Mouse (Mus musculus) C3H10T1/2 (cell line): ENCODE data around the gene Lad1. TPM values are rescaled to one million over a fixed set of nuclear protein-coding genes. Genes with fewer than 3 reads are reported as not detected.

Experiments
- polyA plus RNA-seq, 2 experiments: library from polyadenylated mRNA; unstranded; fragments of >200 nt; fragmentation: generic; extraction: Trizol; gene quantifications; one replicate each; pipeline ENCODE4 v1.2.1; 2012; ENCODE audit warnings: missing spikeins in 2 of 2

Gene Lad1
- under 1 TPM; 0.02 to 0.22 TPM for polyA plus RNA-seq

DNA sequence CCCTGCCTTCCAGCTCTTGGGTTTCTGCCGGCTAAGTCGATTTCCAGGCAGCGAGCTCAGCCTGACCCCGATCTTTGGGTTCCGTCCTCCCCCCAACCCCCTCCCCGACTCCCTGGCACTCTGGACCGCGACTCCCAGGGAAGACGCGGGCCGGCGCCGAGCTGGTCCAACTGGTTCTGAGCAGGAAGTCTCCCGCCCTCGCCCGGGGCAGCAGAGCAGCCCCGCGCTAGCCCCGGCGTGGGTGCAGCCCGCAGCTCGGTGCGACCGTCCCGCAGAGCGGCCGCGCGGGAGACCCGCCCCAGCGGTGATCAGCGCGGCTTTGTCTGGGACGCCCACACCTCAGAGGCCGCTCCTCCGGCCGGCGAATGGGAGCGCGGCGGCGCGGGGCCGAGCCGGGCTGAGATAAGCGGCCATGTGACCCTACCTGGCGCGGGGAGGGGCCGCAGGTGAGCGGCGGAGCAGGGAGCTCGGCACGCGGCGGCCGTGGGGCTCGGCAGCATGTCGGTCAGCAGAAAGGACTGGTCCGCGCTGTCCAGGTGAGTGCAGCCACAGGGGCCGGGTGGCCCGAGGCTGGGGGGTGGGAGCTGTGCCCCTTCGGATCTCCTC is at the start of gene Lad1:
Gene Lad1 (plus strand): TSS at position 118 of the 606 bp plus-strand sequence.

GRCm38 (mm10) chr1:135778780-135779535 is 39.4 kb upstream of the Lad1 start, which contains the start of gene Tnni1:
Gene Tnni1, plus strand, starts transcription at chr1:135779434.

DNA sequence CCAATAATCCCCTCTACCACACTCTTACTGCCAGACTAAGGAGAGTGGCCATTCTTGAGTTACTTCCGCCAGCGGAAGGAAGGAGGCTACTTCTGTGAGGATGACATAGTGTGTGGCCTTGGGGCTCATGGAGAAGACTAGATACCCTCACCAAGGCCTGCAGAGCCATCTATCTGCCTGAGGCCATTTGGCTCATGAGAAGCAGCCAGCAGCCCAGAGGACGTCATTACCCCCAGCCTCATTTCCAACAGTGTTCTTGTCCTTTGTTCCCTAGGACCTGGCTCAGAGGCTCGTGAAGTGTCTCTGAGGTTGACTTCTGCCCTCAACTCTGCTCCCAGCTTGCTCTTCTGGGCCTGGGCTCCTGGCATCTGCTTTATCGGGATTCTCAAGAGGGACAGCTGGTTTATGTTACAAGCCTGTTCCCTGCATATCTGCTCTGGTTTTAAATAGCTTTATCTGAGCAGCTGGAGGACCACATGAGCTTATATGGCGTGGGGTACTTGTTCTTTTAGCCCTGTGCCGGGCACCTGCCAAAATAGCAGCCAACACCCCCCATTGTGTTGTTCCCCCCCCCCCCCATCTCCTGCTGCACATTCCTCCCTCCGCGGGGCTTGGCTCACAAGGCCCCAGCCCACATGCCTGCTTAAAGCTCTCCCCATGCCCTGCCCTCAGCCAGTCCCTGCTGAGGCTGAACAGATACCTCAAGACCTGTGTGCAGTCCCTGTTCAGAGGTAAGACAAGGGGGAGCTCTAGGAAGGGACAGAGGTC is 17.5 kb downstream of the Lad1 start, which contains the start of gene Tnnt2:
Gene Tnnt2 (plus strand): TSS at position 639 of the 768 bp plus-strand sequence.

Other genes starting within 250 kb of the Lad1 start
- 1 to 10 TPM; 1.9 to 7.0 TPM for gene Nav1, start 211.3 kb upstream of the Lad1 start, polyA plus RNA-seq
- gene Csrp1, start 98.5 kb upstream of the Lad1 start, polyA plus RNA-seq, result 100 to 1,000 TPM; 117 to 206 TPM
- 100 to 1,000 TPM; 289 to 327 TPM for gene Phlda3, start 52.5 kb upstream of the Lad1 start, polyA plus RNA-seq
- gene Tnni1, start 39.2 kb upstream of the Lad1 start, polyA plus RNA-seq, result 10 to 100 TPM in 1 of 2 experiments, under 1 TPM in 1; 0.83 to 13.1 TPM
- 10 to 100 TPM in 1 of 2 experiments, under 1 TPM in 1; 0.89 to 21.0 TPM for gene Tnnt2, start 17.8 kb downstream of the Lad1 start, polyA plus RNA-seq
- gene Pkp1, start 100.6 kb downstream of the Lad1 start, polyA plus RNA-seq, result under 1 TPM; 0.38 to 0.57 TPM
- not detected for gene Igfn1, start 187.7 kb downstream of the Lad1 start, polyA plus RNA-seq
- gene Tmem9, start 189.6 kb downstream of the Lad1 start, polyA plus RNA-seq, result 100 to 1,000 TPM in 1 of 2 experiments, 10 to 100 TPM in 1; 57.4 to 155 TPM
- gene Ascl5, start 232.2 kb downstream of the Lad1 start, polyA plus RNA-seq, result not detected
- gene Cacna1s, start 234.2 kb downstream of the Lad1 start, polyA plus RNA-seq, result not detected